Mouse (Mus musculus) thymus, postnatal 14 days (tissue): Measurements from ENCODE around the gene Plppr1.
"Not testable (repeated sequence)": the region's sequence is repeated elsewhere in the genome, so short reads cannot be mapped to it uniquely, and the experiment has no call there.

Experiments used
- DNase-seq: peaks from one replicate; pipeline ENCODE4 v3.0.0; 2021

The Plppr1 gene

DNA sequence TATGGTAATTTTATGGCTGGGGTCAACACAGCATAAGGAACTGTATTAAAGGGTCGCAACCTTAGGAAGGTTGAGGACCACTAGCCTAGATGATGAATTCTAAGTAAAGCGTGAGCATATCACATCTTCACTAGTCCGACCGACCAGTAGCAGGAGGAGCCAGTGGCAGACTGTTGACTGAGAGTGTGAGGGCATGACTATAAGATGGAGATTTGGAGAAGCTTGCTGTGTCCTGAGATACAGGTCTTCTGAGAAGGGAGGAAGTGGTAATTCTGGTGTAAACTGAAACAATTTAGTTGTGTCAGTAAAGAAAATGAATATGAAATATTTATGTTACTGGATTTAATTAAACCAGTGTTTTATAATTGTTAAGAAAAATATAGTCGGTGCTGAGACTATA lies 180.4 kb downstream of the Plppr1 start:
- no peak for DNase-seq

DNA sequence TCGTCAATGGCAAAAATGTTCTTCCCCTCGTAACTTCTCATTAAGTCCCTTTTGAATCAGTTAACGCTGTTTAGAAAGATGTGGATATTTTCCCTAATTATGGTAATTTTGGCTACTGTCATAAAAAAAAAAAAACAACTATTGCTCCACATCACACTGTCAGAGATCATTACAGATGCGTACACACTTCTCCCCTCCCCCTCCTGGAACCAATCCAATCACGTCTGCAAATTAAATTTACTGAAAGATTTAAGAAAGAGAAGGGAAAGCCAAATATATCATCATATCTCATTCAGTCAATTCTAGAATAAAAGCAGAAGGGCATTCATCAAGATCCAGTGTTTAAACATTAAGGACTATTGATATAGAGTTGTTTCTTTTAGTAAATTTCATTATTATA lies 185.7 kb downstream of the Plppr1 start:
- no peak for DNase-seq

DNA sequence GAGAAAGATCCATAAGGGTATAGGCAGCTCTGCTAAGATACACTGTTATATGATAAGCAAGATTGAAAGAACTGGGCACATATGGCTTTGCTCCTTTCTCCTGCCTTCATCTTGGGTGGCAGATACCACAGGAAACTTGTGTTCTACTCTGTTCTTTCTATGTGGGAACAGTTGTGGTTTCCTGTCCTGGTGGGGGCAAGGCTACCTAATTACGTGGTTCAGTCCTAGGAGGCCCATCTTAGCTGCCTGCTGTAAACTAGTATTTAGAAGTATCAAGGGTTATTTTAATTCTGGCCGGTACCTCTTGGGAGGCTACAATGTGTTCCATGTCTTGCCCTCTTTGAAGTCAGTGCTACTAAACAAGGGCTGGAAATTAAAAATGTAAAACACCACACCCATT lies 186.2 kb downstream of the Plppr1 start:
- no peak for DNase-seq

DNA sequence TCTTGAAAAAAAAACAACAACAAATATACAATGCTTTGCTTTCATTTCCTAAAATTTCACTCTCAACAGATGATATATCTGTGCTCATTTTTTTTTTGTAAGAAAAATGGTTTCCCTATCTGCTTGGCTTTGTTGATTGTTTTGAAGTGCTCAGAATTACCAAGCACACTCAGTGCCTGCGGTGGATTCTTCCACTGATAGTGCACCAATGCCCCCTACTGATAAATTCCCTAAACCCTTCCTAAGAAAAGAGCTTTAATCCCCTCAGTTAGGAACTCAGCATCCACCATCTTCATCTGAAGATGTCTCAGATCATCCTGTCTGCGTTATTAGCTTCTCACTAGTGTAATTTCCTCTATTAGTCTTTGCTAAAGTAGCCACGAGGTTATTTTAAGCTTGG lies 192.2 kb downstream of the Plppr1 start:
- DNase-seq: no peak

DNA sequence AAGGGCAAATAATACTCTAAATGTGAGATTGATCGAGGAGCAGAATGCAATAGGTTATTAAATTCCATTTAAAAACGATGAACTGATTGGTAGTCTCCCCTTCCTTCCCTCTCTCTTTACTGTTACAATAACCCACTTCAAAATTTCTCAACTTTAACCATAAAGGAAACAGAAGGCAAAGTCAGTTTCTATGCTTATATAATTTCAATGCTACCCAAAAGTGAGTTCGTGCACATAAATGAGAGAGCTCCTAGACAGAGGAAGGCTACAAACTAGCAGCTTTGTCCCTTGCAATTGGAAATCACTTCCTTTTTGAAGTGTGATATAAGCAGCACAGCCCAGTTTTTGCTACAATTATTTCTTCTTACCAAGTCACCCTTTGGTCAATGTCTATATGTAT lies 193.1 kb downstream of the Plppr1 start:
- DNase-seq: no peak

DNA sequence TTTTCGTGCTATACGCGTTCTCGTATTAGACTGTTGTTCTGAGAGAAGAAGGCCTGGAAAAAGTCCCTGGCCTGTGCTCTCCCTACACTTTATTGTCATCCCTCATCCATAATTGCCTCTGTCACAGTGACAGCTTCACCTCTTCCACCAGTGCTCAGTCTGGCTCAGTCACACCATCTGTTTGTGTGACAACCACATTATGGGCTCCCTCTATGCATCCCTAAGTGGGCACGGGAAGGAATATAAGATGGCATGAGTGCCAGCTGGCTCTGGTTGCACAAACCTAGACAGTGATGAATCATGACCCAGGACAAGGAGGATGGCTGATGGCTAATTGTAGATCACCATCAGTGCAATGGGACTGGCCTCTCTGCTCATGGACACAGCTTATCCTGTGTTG lies 219.4 kb downstream of the Plppr1 start:
- no peak for DNase-seq

DNA sequence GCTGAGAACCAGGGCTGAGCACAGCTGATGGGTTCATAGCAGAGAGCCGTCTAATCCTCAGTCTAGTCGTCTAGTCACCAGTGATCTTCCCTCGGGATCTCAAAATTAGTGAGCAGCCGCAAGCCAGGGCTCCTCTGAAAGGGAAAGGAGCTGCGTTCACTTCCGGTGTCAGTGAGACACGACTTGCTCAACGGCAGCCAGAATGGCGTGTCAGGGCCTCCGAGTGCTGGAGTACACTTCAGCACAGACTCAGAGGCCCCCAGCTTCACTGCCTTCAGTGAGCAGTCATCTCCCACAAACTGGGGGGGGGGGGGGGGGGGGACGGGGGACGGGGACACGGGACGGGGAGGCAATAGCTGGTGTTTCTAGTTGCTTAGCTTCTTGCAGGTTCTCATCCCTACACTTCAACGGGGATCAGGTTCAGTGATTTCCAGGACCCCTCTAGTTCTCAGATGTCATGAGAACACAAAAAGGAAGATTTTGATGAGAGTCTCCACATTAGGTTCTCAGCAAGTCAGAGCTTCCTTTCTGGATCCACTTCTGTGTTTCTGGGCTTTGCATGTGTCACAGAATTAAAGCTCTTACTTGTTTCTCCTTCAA lies 225.7 kb downstream of the Plppr1 start:
- DNase-seq: no peak

DNA sequence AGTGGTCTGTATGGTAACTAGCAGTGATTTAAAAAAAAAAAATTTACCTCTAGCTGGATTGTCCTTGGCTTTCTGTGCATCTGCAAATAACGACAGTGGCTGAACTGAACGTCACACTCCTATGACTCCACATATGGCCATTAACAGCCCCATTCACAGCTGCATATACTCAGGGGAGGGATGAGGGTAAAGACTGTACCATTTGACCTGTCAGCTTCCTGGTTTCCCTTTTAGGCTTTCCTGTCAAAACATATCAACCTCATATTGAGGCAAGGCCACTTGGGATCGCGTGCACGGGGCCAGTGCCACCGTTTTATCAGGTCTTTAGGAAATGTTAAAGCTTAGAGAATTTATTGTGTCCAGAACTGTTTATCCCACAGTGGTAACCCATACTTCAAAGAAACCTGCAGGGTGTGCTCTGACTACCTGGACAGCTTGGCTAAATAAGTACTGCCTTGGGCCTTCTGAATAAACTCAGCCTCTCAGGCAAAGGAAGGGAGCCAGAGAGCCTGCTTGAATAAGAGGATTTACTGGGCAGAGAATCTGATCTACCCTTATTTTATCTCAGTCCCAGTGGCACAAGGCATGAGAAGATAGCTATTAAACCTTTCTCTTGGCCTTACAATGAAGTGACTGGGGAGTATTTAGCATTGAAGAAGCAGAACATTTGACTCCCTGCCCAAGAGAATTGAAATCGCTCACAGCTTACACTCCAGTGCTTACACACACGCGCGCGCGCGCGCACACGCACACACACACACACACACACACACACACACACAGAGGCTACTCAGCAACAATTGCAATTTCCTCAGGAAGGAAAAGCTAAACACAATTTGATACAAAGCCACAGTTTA lies 226.5 kb downstream of the Plppr1 start:
- no peak for DNase-seq

DNA sequence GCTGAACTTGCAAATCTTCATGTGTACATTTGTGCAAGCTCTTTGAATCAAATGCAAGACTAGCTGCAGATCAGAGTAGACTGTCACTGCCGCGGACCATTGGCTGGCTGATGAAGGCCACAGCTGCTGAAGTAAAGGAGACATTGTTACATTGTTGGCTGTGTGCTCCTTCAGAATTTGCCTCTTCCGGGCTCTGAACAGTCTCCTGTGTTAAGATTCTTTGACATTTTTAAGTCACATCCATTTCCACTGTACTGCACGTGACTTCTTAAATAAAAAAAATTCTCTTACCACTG lies 227.1 kb downstream of the Plppr1 start:
- no peak for DNase-seq

DNA sequence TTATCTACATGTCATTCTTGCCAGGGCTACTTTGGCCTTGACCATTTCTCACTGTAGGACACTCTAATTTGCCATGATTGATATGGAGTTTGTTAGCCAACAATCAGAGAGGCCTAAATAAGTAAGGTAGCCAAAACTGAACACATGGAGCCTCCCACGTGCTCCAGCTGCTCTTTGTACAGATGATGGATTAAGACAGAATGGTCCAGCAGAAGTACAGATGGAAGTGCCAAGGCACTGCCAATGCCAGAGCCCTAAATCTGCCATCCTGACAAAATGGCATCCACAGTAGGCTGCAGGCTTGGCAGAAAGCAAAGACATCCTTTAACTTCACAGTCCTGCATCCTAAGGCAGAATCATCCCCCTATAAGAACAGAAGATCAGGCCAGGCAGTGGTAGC lies 237.4 kb downstream of the Plppr1 start:
- no peak for DNase-seq

DNA sequence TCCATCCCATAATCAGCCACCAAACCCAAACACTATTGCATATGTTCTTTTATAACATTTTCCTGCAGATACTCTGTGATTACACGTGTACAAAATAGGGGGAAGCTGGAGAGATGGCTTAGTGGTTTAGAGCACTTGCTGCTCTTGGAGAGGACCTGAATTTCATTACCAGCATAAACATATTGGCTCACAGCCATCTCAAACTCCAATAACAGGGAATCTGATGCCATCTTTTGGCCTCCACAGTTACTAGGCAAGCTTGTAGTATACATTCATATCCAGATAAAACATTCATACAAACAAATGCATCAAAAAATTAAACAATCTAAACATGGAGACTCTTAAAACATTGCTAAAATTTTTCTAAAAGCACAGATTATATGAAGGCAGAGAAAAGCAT lies 240.5 kb downstream of the Plppr1 start:
- no peak for DNase-seq

DNA sequence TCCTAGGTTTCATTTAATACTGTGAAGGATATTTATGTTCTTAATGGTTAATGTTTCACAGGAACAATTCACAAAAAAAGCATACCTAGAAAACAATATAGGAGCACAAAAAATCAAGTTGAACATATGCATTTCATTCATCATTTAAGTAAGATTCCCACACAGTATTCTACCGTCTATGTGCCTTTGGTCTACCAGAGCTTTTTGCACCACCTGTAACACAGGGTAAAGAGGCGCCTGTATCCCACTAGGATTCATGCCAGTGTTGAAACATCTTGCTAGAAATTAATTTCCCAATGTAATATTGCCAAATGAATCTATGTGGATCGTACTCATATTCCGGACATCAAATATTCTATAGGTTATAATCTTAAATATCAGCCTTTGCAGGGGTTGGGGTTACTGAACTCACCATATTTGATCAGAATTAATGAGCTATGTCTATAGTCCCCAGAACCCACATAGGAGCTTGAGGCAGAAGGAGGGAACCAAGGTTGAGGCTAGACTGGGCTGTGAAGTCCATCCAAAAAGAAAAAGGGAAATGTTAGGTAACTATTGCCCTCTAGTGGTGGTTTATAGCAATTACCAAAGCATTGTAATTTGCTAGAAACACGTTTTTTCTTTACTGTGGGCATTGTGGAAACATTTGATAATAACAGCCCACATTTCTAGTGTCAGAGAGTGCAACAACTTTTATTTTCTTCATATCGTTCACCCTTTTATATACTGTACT lies 263.0 kb downstream of the Plppr1 start:
- DNase-seq: no peak

DNA sequence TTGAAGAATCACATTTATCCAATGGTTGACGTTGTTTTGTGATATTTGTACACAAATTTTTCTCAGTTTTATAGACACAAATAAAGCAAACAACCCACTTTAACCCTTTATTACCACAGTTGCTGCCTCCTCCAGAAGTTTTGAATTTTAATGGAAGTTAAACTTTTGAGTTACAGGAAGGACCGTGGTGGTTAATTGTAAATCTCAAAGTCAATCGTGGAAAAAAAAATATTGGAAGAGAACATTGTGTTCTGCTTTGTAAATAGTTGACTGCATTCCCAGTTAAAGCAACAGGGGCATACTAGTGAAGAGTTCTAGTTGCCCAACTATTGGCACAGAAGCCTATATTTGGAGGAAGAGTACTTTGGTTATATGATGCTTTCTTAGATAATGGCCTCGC lies 278.9 kb downstream of the Plppr1 start:
- not testable (repeated sequence) for DNase-seq

DNA sequence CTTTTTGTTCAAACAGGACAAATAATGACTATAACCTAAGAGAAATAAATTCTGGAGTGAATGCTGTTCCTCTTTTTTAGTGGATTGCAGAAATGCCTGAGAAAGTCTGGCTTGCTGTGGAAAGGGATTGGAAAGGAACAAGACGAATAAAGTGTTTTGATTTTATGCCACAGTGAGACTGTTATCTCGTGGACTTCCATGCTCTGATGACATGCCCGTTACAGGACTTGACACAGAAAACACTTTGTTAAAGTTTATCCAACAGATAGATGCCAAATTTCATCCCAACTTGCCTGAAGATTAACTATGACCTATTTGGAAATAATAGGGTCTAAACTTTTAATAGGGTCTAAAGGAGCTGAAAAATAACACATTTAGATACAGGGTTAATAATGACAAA lies 281.0 kb downstream of the Plppr1 start:
- not testable (repeated sequence) for DNase-seq

DNA sequence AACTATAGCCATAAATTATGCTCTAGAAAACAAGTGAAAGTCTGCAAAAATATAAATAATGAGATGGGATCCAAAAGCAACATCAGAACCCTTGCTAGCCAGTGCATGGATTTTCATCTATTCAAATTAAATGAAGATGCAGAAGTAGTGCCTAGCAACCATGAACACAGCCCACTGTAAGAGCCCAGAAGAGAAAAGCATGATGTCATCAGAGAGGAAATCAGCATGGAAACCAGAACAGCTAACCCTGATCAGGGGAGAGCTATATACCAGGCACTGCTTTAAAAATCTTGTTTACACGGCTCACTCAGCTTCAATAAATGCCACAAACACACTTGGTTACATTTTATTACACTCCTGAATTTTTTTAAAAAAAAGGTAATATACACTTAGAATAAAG lies 288.9 kb downstream of the Plppr1 start:
- DNase-seq: not testable (repeated sequence)

DNA sequence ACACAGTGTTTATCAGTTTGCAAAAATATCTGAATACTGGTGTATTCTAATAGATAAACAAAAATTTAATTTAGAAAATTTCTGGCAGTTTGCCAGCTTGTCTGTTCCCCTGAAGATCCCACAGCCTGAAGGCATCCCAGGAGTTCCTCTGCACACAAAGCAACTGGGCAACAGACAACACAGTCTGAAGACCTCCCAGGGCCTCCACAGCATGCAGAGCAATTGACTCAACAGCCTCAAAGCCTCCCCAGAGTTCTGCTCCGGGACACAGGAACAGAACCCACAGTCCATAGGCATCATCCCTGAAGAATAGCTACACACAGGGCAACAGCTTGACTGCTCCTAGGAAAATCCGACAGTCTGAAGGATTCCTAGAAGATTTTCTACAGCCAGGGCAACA lies 289.6 kb downstream of the Plppr1 start:
- DNase-seq: no peak

DNA sequence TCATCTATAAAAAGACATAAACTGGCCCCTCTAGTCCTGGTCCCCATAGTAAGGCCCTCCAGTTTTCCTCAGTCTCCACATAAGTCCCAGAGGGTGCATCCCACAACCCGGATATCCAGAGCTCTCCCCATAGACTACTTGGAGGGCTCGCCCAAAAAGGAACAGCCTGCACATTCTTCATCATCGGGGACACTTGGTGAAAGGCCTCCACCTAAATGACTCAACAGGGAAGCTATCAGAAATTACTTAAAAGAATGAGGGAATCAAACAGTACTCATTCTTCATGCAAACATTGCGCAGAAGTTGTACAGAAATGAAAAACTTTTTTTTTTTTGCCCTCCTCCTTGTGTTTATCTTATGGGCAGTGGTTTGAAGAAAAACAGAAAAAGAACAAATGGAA lies 291.4 kb downstream of the Plppr1 start:
- DNase-seq: no peak

DNA sequence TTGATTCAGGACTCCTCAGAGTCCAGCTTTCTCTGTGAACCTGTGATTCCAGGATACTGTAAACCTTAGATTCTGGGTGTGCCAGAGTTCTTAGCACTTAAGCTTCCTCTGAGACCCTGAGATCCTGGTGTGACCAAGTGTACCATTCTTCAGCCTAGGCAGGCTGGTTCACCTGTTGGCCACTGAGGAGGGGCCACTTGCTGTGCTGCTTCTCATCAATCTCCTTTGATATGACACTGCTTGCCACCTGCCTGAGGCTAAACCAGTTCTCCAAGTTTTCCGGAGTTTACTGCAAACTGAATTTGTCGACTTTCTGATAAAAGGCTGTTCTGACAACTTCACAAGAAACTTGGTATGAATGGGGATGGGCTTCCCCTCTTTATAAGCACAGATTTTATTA lies 298.0 kb downstream of the Plppr1 start:
- DNase-seq: no peak

DNA sequence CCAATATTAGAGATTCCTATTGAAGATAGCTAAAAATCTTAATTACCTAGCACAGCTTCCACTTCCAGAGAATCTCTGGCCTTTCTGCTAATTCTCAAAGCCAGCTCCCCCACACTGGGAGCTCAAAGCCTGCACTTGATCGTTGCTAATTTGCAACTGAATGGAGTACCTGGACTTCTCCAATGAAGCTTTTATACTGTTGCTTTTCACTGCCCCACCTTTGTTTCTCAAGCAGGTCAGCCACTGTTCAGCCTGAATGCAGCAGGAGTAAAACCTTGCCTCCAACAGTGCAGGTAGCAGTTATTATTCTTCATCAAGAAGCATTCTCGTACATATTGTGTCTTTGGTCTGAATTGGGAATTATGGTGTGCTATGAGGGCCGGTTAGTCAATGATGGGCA lies 309.0 kb downstream of the Plppr1 start:
- DNase-seq: not testable (repeated sequence)

DNA sequence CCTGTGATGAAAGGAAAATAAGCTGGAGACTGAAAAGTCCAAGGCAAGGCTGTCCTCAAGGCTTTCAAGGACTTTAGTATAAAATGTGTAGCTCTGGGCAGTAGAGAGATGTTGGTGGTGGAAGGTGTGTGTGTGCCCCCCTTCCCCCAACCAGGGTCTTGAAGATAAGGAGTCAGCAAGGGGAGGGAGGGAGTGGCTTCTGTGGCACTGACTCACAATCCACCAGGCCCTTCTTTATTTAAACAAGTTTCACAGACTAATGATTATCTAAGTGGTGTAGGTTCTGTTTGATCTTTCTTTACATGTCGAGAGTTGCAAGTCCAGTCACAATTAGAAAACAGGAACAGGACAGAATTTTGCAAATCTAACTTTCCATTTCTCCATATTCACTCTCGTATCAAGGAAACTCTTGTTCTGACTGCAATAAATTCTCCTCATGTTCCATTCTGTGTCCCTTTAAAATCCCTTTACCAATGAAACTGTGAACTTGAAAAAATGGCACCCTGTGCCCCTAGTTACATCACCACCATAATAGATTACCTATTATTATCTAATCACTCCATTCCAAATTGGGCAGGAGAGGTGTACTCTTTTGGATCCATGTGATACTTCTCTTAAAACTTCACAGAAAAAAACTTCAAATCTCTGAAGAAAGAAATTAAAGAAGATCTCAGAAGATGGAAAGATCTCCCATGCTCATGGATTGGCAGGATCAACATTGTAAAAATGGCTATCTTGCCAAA lies 324.7 kb downstream of the Plppr1 start:
- not testable (repeated sequence) for DNase-seq

DNA sequence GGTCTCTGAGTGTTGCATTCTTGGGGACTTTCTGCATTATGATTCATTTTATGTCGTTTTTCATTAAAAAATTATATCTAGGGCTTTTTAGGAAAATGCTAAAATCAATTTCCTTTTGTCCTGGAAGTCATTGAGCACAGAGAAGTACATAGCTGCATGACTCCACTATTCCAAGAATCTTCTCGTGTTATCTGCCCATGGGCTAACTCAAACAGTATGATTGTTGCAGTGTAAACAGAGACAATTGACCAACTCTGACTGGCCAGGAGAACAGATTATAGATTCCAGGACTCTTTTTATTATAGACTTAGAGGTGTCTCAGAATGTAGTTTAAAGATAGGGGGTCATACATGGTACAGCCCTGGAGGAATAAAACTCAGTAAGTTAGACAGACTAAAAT lies 327.8 kb downstream of the Plppr1 start:
- DNase-seq: no peak
